Mouse (Mus musculus): ENCODE data around the gene Sumf2. TPM values are rescaled to one million over a fixed set of nuclear protein-coding genes. Genes with fewer than 3 reads are reported as not detected.

Sumf2 gene
- polyA plus RNA-seq, 1 experiment from 2014 or later = 30.6 TPM

- no peak overlapping the region for H3K9ac ChIP-seq (replicated peaks; ENCODE audit: low read length)
- no peak overlapping the region for H3K27ac ChIP-seq (replicated peaks; ENCODE audit: low read depth, low read length)
- ATAC-seq (ENCODE audit: low FRiP score, low TSS enrichment) (no peak), DNase-seq (no peak)
- no peak overlapping the region for H3K4me3 ChIP-seq (replicated peaks; ENCODE audit: low read depth, low read length)
- no peaks in the 10 kb centered on the region for H3K36me3 ChIP-seq (ENCODE audit: control insufficient read depth, insufficient read depth, low read length)
- 88% methylated on average over 19 of the region's 19 CpGs for WGBS
- H3K4me1 ChIP-seq (ENCODE audit: control insufficient read depth, insufficient read depth, low read length) = no peaks in the 10 kb centered on the region
- no peak overlapping the region for H3K4me2 ChIP-seq (ENCODE audit: low read length)
- H3K9me3 ChIP-seq (ENCODE audit: control insufficient read depth, low read length) = no peaks in the 10 kb centered on the region
- no peaks in the 10 kb centered on the region for H3K27me3 ChIP-seq (ENCODE audit: control insufficient read depth, insufficient read depth, low read length)
Observed at GRCm38 (mm10) chr5:129869238-129869995, 22.6 kb downstream of the Sumf2 start.

GRCm38 (mm10) chr5:129871238-129871637 lies 24.5 kb downstream of the Sumf2 start:
- no peak overlapping the region for H3K27ac ChIP-seq (replicated peaks; ENCODE audit: low read depth, low read length)
- no peaks in the 10 kb centered on the region for H3K9me3 ChIP-seq (ENCODE audit: control insufficient read depth, low read length)
- no peak overlapping the region for H3K4me2 ChIP-seq (ENCODE audit: low read length)
- H3K27me3 ChIP-seq (ENCODE audit: control insufficient read depth, insufficient read depth, low read length) = no peaks in the 10 kb centered on the region
- H3K36me3 ChIP-seq (ENCODE audit: control insufficient read depth, insufficient read depth, low read length) = no peaks in the 10 kb centered on the region
- no peak overlapping the region for H3K9ac ChIP-seq (replicated peaks; ENCODE audit: low read length)
- H3K4me1 ChIP-seq (ENCODE audit: control insufficient read depth, insufficient read depth, low read length) = no peaks in the 10 kb centered on the region
- DNase-seq (no peak), ATAC-seq (ENCODE audit: low FRiP score, low TSS enrichment) (no peak)
- WGBS = 90% methylated on average over 2 of the region's 2 CpGs
- H3K4me3 ChIP-seq (replicated peaks; ENCODE audit: low read depth, low read length) = no peak overlapping the region

- H3K36me3 ChIP-seq (ENCODE audit: control insufficient read depth, insufficient read depth, low read length) = no peaks in the 10 kb centered on the region
- ATAC-seq (ENCODE audit: low FRiP score, low TSS enrichment) = no peak
- H3K4me3 ChIP-seq (replicated peaks; ENCODE audit: low read depth, low read length) = no peak overlapping the region
- H3K27me3 ChIP-seq (ENCODE audit: control insufficient read depth, insufficient read depth, low read length) = no peaks in the 10 kb centered on the region
- no peak overlapping the region for H3K27ac ChIP-seq (replicated peaks; ENCODE audit: low read depth, low read length)
- no peak overlapping the region for H3K4me2 ChIP-seq (ENCODE audit: low read length)
- no peak for DNase-seq
- no peaks in the 10 kb centered on the region for H3K4me1 ChIP-seq (ENCODE audit: control insufficient read depth, insufficient read depth, low read length)
- 89% methylated on average over 12 of the region's 12 CpGs for WGBS
- no peak overlapping the region for H3K9ac ChIP-seq (replicated peaks; ENCODE audit: low read length)
- H3K9me3 ChIP-seq (ENCODE audit: control insufficient read depth, low read length) = no peaks in the 10 kb centered on the region
Observed at GRCm38 (mm10) chr5:129873942-129874341, 27.2 kb downstream of the Sumf2 start.

- WGBS = 73% methylated on average over 11 of the region's 11 CpGs
- H3K4me2 ChIP-seq (ENCODE audit: low read length) = no peak overlapping the region
- DNase-seq (no peak), ATAC-seq (ENCODE audit: low FRiP score, low TSS enrichment) (no peak)
- H3K36me3 ChIP-seq (ENCODE audit: control insufficient read depth, insufficient read depth, low read length) = peaks cover 2% of the 10 kb centered on the region; the same call in 1 of the 2 replicates
- no peak overlapping the region for H3K27ac ChIP-seq (replicated peaks; ENCODE audit: low read depth, low read length)
- H3K9me3 ChIP-seq (ENCODE audit: control insufficient read depth, low read length) = no peaks in the 10 kb centered on the region
- H3K4me1 ChIP-seq (ENCODE audit: control insufficient read depth, insufficient read depth, low read length) = no peaks in the 10 kb centered on the region
- H3K9ac ChIP-seq (replicated peaks; ENCODE audit: low read length) = no peak overlapping the region
- H3K4me3 ChIP-seq (replicated peaks; ENCODE audit: low read depth, low read length) = no peak overlapping the region
- H3K27me3 ChIP-seq (ENCODE audit: control insufficient read depth, insufficient read depth, low read length) = no peaks in the 10 kb centered on the region
Observed at GRCm38 (mm10) chr5:129875098-129875497, 28.3 kb downstream of the Sumf2 start.

GRCm38 (mm10) chr5:129877731-129878455 lies 31.1 kb downstream of the Sumf2 start:
- Histone ChIP-seq H3K9me3 (ENCODE audit: control insufficient read depth, low read length) (no peaks in the 10 kb centered on the region), H3K4me1 (ENCODE audit: control insufficient read depth, insufficient read depth, low read length) (no peaks in the 10 kb centered on the region), H3K4me2 (ENCODE audit: low read length) (no peak overlapping the region), H3K27ac (replicated peaks; ENCODE audit: low read depth, low read length) (no peak overlapping the region), H3K36me3 (ENCODE audit: control insufficient read depth, insufficient read depth, low read length) (peaks cover 26% of the 10 kb centered on the region), H3K27me3 (ENCODE audit: control insufficient read depth, insufficient read depth, low read length) (no peaks in the 10 kb centered on the region), H3K4me3 (replicated peaks; ENCODE audit: low read depth, low read length) (no peak overlapping the region), H3K9ac (replicated peaks; ENCODE audit: low read length) (no peak overlapping the region)
- DNase-seq (no peak), ATAC-seq (ENCODE audit: low FRiP score, low TSS enrichment) (no peak)
- 79% methylated on average over 9 of the region's 9 CpGs for WGBS

- peak; percentile 45 for DNase-seq
- no peaks in the 10 kb centered on the region for H3K27me3 ChIP-seq (ENCODE audit: control insufficient read depth, insufficient read depth, low read length)
- peaks cover 33% of the 10 kb centered on the region for H3K36me3 ChIP-seq (ENCODE audit: control insufficient read depth, insufficient read depth, low read length)
- no peaks in the 10 kb centered on the region for H3K9me3 ChIP-seq (ENCODE audit: control insufficient read depth, low read length)
- H3K4me2 ChIP-seq (ENCODE audit: low read length) = no peak overlapping the region
- WGBS = 56% methylated on average over 2 of the region's 2 CpGs
- H3K27ac ChIP-seq (replicated peaks; ENCODE audit: low read depth, low read length) = no peak overlapping the region
- no peaks in the 10 kb centered on the region for H3K4me1 ChIP-seq (ENCODE audit: control insufficient read depth, insufficient read depth, low read length)
- no peak overlapping the region for H3K9ac ChIP-seq (replicated peaks; ENCODE audit: low read length)
- no peak for ATAC-seq (ENCODE audit: low FRiP score, low TSS enrichment)
- no peak overlapping the region for H3K4me3 ChIP-seq (replicated peaks; ENCODE audit: low read depth, low read length)
Observed at GRCm38 (mm10) chr5:129878946-129879345, 32.2 kb downstream of the Sumf2 start.

- DNase-seq (no peak), ATAC-seq (ENCODE audit: low FRiP score, low TSS enrichment) (no peak)
- H3K27ac ChIP-seq (replicated peaks; ENCODE audit: low read depth, low read length) = no peak overlapping the region
- no peak overlapping the region for H3K9ac ChIP-seq (replicated peaks; ENCODE audit: low read length)
- H3K4me3 ChIP-seq (replicated peaks; ENCODE audit: low read depth, low read length) = no peak overlapping the region
- H3K9me3 ChIP-seq (ENCODE audit: control insufficient read depth, low read length) = no peaks in the 10 kb centered on the region
- H3K4me2 ChIP-seq (ENCODE audit: low read length) = no peak overlapping the region
- H3K36me3 ChIP-seq (ENCODE audit: control insufficient read depth, insufficient read depth, low read length) = peaks cover 39% of the 10 kb centered on the region
- no peaks in the 10 kb centered on the region for H3K27me3 ChIP-seq (ENCODE audit: control insufficient read depth, insufficient read depth, low read length)
- H3K4me1 ChIP-seq (ENCODE audit: control insufficient read depth, insufficient read depth, low read length) = no peaks in the 10 kb centered on the region
- WGBS = 82% methylated on average over 3 of the region's 3 CpGs
Observed at GRCm38 (mm10) chr5:129879888-129880287, 33.1 kb downstream of the Sumf2 start.

- WGBS = 49% methylated on average over 10 of the region's 10 CpGs
- peak overlapping the region; percentile 94 for H3K4me2 ChIP-seq (ENCODE audit: low read length)
- ATAC-seq (ENCODE audit: low FRiP score, low TSS enrichment) (no peak), DNase-seq (no peak)
- H3K4me1 ChIP-seq (ENCODE audit: control insufficient read depth, insufficient read depth, low read length) = peaks cover 12% of the 10 kb centered on the region; the same call in 1 of the 2 replicates
- H3K4me3 ChIP-seq (replicated peaks; ENCODE audit: low read depth, low read length) = peak overlapping the region; percentile 73
- no peaks in the 10 kb centered on the region for H3K27me3 ChIP-seq (ENCODE audit: control insufficient read depth, insufficient read depth, low read length)
- no peaks in the 10 kb centered on the region for H3K9me3 ChIP-seq (ENCODE audit: control insufficient read depth, low read length)
- peak overlapping the region; percentile 92 for H3K27ac ChIP-seq (replicated peaks; ENCODE audit: low read depth, low read length)
- H3K9ac ChIP-seq (replicated peaks; ENCODE audit: low read length) = peak overlapping the region; percentile 77
- peaks cover 26% of the 10 kb centered on the region for H3K36me3 ChIP-seq (ENCODE audit: control insufficient read depth, insufficient read depth, low read length)
Observed at GRCm38 (mm10) chr5:129886271-129886670, 39.5 kb downstream of the Sumf2 start.

Measured in midbrain, embryonic 14.5 days (tissue).